Mouse (Mus musculus): ENCODE data around the gene Serpinb2.
A peak's percentile ranks its signal among the peaks of the same experiment; 100 is the strongest.

The Serpinb2 gene

DNA sequence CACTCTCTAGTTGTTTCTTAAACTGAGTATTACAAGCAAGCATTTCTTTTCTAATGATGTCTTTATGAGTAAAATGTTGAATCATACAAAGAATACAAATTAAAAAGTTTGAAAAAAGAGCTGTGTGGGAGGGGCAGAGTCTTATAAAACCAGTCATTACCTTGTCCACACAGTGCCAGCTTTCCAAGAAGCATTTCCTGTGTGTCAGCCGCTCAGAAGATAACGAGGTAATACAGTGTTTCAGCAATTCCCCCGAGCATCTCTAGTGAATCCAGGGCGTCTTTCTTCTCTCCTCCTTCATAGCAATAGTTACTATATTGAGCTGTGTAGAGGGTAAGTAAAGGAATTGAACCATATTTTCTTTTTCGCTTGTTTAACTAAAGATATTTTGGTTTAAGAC, at the start of gene Serpinb2:
Serpinb2 (plus strand) TSS at position 172 of the 400 bp plus-strand sequence.
- no peak for DNase-seq (ENCODE audit: low spot score in 2 of 2)

- DNase-seq (ENCODE audit: low spot score in 2 of 2), result no peak
These were observed 31.3 kb upstream of the Serpinb2 start for GRCm38 (mm10) chr1:107479909-107480308.

- DNase-seq (ENCODE audit: low spot score in 2 of 2), result peak in 1 of 2 experiments; percentile 33
These were observed 29.8 kb upstream of the Serpinb2 start for GRCm38 (mm10) chr1:107481452-107481851.

GRCm38 (mm10) chr1:107489577-107489976, 21.6 kb upstream of the Serpinb2 start:
- no peak for DNase-seq (ENCODE audit: low spot score in 2 of 2)

DNA sequence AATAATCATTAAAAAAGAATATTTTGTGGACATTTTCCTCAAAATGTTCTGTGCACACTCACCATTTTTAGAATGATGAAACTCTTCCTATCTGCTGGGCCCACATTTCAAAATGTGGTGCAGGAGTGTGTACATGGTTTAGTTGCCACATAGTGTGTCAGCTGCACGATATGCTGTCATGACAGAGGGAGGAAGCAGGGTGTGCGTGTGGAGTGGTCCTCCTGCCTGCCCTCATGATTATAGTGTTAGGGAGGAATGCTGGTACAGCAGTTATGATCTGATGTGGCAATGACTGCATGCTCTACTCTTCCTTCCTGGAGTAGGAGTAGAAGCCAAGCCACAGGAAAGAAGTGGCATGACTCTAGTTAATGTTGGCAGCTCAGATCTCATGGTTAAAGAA, 14.4 kb upstream of the Serpinb2 start:
- DNase-seq (ENCODE audit: low spot score in 2 of 2), result peak; percentile 11 to 28

DNA sequence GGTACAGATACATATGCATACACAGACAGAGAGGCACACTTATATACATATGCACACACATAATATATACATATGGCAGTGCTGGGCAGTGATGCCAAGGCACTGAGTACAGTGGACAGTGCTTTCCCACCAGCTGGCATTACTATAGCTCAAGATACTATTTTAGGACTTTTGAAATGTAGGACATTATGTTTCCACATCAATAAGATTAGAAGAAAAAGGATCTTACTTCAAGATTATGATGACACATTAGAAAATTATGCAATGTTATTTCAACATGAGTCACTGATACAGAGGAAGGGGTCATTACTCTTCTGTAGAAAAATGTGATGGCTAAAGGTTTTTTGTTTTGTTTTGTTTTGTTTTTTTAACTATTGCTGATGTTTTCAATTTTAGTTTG, 9.2 kb upstream of the Serpinb2 start:
- no peak for DNase-seq (ENCODE audit: low spot score in 2 of 2)

DNA sequence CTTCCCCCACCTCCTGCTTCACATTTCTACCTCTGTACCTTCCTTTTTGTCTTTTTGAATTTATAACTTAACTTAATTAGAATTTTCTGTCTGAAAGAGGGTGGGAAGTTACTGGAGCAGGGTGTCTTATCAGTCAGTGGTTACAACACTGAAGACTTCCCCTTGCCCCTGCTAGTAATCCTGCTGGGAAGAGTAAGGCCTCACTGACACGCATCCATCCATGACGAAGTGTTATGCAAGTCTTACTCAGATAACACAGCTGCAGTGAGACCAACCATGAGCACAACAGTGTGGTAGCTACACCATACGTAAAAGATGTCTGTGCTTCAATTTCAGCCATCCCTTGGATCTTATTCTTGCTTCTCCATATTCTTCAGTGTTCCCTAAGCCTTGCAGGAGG, 7.9 kb upstream of the Serpinb2 start:
- no peak for DNase-seq (ENCODE audit: low spot score in 2 of 2)

GRCm38 (mm10) chr1:107505898-107506562, 5.2 kb upstream of the Serpinb2 start:
- no peak for DNase-seq (ENCODE audit: low spot score in 2 of 2)

- no peak for DNase-seq (ENCODE audit: low spot score in 2 of 2)
These were observed 1.2 kb downstream of the Serpinb2 start for GRCm38 (mm10) chr1:107512194-107513138.

DNA sequence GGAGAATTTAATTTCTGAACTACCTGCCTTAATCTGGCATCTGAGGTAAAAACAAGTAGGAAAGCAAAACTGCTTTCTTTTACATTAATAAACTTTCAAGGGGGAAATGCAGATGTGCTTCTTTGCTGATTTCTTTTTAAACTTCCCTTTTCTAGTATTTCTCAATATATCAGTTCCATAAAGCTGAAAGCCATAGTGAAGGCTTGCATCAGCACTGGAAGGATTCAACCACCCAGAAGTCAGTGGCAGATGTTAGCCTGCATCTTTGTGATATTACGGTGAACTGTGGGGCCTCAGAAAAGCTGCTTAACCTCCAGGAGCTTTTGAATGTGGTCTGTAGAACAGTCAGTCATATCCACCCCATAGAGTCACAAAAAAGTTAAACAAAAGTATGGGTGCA, 2.3 kb downstream of the Serpinb2 start:
- DNase-seq (ENCODE audit: low spot score in 2 of 2), result no peak

- DNase-seq (ENCODE audit: low spot score in 2 of 2), result no peak
These were observed 4.7 kb downstream of the Serpinb2 start for GRCm38 (mm10) chr1:107515839-107516498.

DNA sequence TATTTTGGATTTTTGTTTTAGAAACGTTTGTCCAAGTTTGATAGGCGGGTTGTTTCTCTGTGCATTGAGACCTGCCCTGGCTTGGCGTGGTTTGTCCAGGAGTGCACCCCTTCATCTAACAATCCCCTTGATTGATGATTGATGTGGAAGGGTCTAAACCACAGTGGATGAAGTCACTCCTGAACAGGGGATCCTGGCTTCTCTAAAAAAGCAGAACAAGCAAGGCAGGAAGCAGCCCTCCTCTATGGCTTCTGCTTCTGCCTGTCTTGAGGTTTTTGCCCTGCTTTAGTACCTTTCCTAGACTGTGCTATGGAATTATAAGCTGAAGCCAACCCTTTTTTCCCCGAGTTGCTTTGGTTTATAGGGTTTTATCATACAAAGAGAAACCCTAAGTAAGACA, 14.4 kb downstream of the Serpinb2 start:
- no peak for DNase-seq (ENCODE audit: low spot score in 2 of 2)

GRCm38 (mm10) chr1:107528325-107529078, 17.3 kb downstream of the Serpinb2 start:
- no peak for DNase-seq (ENCODE audit: low spot score in 2 of 2)

DNA sequence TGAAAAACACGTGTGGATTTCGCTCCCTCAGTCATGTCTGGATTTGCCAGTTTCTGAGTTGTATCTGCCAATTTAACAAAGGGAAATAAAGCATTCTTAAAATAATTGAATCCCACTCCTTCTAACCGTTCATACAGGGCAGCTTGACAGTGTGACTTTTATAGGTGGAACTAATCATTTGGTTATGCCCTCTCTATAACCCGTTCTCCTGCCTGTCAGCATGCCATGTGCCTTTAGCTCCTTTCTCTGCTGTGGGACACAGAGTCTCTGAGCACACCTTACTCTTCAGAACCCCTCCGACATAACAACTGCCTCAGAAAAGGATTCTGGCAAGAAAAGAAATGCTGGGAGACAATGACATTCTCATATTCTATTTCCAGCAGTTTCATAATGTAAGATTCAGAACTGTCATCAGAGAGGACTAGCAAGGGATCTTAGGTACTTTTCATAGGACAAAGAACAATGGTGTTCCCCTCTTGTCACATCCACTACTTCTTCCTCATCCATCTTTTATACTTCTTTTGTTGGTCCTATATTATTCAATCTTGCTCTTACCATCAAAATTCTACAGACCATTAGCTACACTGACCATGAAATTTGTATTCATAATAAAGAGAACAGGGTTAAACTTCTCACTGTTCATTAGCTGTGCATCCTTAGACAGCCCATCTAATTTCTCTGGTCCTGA, 18.3 kb downstream of the Serpinb2 start:
- no peak for DNase-seq (ENCODE audit: low spot score in 2 of 2)

DNA sequence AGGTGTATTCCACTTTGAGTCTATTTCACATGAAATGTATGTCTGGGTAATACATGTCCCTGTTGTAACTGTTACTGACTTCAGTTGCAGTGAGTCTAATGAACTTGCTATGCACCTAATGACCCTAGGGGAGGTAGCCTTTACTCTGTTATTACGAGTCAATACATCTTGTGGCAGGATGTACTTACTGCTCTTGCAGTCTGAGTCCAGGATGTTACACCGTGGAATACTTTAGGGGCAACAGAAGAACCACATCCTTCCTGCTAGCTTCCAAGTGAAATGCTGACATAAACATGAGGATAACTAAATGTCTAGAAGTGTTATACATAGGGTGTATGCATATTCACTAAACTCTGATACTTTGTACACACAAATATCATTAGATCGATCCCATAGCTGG, 22.5 kb downstream of the Serpinb2 start:
- no peak for DNase-seq (ENCODE audit: low spot score in 2 of 2)

DNA sequence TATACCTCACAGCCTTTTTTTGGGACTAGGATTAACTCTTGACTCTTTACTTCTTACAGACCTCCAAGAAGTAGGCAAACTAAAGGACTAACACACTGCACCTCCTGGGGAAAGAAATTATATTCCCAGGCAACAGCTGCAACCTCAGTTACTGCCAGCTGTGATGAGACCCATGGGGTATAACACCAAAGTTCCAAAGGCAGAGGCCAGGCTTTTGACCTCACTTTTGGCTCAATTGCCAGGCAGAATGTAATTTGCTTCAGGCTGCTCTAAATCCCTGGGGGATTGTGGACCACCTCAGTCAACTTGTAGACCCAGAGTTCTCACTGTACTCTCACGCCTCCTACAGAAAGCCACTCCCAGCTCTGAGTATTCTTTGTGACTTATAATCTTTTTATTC, 26.2 kb downstream of the Serpinb2 start:
- no peak for DNase-seq (ENCODE audit: low spot score in 2 of 2)

DNA sequence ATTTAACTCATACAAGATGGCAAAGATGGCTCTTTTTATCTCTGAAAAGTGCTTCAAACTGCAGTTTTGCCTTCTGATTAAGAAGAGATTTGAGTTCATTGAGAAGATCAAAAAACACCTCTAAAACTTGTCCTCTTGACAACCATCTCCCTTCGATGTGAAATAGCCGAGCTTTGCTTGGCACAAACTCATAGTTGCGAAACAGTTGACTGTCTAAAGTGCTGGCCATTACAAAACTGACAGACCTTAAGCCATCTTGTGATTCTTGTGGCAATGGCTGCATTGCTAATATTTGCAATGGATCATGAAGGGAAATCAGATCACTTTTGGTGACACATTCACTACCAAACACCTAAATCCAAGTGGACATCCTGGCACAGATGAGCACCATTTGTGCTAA, 48.3 kb downstream of the Serpinb2 start:
- DNase-seq (ENCODE audit: low spot score in 2 of 2), result no peak

GRCm38 (mm10) chr1:107562110-107562509, 50.9 kb downstream of the Serpinb2 start:
- no peak for DNase-seq (ENCODE audit: low spot score in 2 of 2)

DNA sequence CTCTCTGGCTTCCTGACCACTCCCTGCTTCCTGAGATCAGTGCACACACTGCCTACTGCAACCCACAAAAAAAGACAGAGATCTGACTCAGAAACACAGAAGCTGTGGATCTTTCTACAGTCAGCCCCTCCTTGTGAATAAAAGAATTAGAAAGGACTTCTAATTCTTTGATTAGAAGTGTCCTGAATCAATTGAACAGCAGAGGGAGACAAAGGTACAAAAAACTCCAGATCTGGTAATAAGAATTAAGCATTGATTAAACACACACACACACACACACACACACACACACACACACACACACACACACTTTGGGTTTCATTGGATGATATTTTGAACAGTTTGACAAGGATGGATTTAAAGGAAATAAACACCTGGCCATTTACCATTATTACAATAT, 54.4 kb downstream of the Serpinb2 start:
- DNase-seq (ENCODE audit: low spot score in 2 of 2), result no peak

DNA sequence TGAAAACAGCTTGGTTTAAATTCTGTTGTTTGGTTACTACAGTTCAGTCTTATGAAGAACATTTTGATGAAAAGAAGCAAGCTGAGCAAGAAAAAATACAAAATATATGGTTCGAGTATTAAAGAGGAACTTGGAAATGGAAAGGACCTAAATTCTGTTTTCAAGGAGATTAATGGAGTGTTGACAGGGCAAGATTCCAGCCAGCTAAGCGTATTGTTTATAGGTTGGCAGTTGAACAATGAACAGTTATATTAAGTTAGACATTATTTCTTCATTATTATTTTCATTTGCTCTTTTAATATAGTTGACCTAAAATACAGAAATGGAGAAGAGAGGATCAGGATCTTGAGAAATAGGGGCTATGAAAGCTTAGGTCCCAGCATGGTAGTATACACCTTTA, 64.9 kb downstream of the Serpinb2 start:
- DNase-seq (ENCODE audit: low spot score in 2 of 2), result no peak

- DNase-seq (ENCODE audit: low spot score in 2 of 2), result no peak
These were observed 66.3 kb downstream of the Serpinb2 start for GRCm38 (mm10) chr1:107577514-107577913.

Data from heart, adult 9 months (tissue).